Mouse (Mus musculus): ENCODE data around the gene Bco1.

- TF ChIP-seq POLR2A (IDR thresholded peaks at IDR 0.05; ENCODE audit: low read depth, low read length) (no peak), CTCF (IDR thresholded peaks at IDR 0.05; ENCODE audit: borderline replicate concordance, insufficient read depth, low read length) (no peak)
Observed at GRCm38 (mm10) chr8:117126411-117126810, 30.8 kb downstream of the Bco1 start.

Data from embryonic fibroblast, embryonic 13.5 days (primary cell).